Mouse (Mus musculus): ENCODE results near the gene Midn.
A peak's percentile ranks its signal among the peaks of the same experiment; 100 is the strongest.

Gene Midn

GRCm38 (mm10) chr10:80129846-80130245 lies 18.2 kb upstream of the Midn start:
- no peak for DNase-seq (ENCODE audit: low spot score)

GRCm38 (mm10) chr10:80130403-80131031 lies 17.6 kb upstream of the Midn start:
- DNase-seq (ENCODE audit: low spot score): no peak

DNA sequence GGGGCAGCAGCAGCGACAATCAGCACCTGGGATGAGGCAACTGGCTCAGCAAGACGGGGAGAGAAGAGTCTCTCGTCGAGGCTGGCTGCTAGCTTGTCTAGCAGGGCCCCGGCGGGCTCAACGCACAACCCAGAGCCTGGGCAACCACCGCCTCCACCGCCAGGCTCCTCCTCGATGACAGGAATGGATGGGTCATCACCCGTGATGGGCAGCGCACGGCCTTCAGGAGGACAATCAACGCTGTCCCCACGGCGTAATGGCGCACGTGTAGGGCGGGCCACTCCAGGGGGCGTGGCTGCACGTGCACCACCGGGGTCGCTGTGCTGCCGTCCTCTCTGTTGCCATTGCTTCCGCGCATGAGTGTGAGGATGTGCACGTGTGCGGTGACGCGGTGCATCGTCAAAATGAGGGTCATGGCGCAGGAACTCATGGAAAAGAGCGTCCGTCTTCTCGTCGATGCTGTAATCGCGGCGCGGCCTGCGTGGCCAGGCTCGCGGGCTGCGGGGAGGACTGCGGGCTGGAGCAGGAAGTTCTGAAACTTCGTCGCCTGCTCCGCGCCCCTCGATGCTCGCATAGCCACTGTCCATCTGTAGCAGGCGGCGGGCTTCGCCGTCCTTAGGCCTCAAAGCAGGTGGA lies 16.6 kb upstream of the Midn start:
- DNase-seq (ENCODE audit: low spot score): no peak

GRCm38 (mm10) chr10:80131952-80132350 lies 16.1 kb upstream of the Midn start:
- DNase-seq (ENCODE audit: low spot score): no peak

- DNase-seq (ENCODE audit: low spot score): no peak
Measured at GRCm38 (mm10) chr10:80133226-80133849, 14.7 kb upstream of the Midn start.

DNA sequence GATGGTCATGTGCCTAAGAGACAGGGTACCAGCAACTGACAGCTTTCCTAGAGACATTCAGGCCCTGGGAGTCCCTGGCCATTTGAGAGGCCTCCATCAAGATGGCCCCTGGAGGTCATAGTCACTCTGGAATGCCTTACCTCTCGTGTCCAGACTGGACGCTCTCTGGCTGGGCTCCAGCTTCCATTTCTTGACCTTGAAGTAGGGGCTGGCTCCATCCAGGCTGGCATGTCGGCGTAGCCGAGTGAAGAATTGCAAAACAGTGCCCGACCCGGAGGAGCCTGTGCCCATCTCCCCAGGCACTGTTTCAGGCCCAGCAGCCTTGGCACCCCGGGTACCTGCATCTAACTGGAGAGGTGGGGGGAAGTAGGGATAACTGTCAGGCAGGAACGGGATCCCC lies 13.7 kb upstream of the Midn start:
- no peak for DNase-seq (ENCODE audit: low spot score)

- DNase-seq (ENCODE audit: low spot score): no peak
Measured at GRCm38 (mm10) chr10:80135161-80135560, 12.9 kb upstream of the Midn start.

- DNase-seq (ENCODE audit: low spot score): no peak
Measured at GRCm38 (mm10) chr10:80135641-80136040, 12.4 kb upstream of the Midn start.

DNA sequence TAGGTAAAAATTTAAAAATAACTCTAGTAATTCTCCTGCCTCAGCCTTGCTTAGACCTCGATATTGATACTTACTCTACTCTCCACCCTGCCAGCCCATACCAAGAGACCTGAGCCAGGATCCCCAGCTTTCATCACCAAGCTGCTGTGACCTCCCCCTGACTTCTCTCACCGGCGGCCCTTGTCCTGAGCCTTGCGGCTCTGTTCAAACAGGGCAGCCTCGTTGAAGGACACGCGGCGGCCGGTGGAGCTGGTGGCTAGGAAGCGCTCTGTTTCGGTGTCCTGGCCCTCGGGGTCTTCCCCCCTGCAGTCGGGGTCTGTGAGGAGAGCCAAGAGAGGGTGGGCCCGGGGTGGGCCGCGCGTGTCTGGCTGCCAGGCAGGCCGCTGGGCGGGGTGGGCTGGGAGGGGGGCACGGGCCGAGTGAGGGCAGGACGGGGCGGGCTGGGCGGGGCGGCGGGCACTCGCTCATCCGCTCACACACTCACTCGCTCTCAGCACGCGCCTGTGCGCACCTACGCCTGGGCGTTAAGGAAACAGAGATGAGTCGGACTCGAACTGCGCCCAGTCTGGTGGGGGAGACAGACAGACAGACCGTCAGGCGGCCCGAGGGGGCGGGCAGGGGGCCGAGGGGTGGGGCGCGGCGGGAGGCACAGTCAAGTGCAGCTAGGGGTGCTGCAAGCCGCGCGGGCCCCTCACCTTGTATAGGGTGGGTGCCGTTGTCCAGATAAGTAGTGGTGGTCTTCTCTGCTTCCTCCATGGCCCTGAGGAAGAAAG lies 11.7 kb upstream of the Midn start:
- no peak for DNase-seq (ENCODE audit: low spot score)

DNA sequence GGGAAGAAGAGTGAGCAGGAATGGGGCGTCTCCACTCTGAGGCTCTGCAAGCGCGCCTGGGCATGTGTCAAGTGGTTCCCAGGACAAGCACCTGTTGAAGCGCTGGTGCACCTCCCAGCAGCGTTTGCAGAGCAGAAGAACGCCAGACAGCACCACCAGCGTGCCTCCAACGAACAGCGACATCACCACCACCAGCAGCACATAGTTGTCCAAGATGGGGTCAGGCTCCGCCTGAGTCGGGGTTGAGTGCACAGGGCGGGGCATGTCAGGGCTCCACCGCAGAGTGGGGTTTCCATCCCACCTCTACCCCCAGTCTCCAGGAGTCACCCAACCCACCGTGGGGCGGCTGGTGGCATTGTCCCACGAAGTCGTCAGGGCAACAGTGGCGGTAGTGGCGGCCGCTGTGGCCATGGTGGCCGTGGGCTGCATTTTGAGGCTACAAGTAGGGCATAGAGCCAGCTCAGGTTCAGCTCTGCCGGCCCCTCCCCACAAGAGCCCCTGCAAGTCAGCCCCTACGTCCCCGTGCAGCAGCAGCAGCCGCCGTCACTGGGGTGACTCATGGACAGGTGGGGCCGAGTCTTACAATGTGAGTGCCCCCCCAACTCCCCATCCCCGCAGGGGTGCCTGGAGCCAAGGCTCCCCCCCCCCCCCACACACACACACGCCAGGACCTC lies 11.0 kb upstream of the Midn start:
- DNase-seq (ENCODE audit: low spot score): no peak

DNA sequence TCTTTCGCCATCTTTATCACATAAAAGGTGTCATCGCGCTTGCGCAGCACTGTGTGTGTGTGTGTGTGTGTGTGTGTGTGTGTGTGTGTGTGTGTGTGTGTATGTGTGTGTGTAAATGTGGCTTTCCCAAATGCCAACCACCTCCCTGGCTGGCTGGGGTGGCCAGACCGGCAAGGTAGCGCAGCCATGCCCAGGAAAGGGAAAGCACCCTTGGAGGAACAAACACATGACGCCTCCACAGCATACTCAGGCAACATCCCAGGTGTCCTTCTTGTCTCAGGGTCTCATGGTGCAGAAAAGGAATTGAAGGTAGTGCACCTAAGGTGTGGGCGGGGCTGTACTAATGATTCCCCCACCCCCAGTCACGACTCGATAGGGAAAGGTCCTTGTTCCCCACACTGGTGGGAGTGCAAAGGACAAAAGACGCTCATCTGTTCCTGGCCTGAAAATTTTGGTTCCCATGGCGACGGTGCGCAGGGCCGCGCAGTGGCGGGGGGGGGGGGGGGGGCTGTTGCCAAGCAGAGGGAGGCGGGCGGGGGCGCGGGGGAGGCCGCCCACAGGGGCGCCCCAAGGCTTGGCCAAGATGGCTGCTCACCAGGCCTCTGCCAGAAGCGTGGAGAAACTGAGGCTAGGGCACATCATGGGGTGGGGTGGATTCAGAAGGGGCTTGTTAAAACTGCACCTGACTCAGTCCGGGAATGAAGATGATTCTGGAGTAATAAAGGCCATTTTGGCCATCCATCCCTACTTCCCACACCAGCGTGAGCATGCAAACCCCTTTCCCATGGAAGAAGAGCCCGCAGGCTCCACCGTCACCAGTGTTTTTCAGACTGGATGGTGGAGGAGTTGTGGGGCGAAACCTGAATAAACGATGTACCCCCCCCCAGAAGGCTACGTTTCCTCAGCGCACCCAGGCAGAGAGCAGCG lies 10.2 kb upstream of the Midn start:
- no peak for DNase-seq (ENCODE audit: low spot score)

DNA sequence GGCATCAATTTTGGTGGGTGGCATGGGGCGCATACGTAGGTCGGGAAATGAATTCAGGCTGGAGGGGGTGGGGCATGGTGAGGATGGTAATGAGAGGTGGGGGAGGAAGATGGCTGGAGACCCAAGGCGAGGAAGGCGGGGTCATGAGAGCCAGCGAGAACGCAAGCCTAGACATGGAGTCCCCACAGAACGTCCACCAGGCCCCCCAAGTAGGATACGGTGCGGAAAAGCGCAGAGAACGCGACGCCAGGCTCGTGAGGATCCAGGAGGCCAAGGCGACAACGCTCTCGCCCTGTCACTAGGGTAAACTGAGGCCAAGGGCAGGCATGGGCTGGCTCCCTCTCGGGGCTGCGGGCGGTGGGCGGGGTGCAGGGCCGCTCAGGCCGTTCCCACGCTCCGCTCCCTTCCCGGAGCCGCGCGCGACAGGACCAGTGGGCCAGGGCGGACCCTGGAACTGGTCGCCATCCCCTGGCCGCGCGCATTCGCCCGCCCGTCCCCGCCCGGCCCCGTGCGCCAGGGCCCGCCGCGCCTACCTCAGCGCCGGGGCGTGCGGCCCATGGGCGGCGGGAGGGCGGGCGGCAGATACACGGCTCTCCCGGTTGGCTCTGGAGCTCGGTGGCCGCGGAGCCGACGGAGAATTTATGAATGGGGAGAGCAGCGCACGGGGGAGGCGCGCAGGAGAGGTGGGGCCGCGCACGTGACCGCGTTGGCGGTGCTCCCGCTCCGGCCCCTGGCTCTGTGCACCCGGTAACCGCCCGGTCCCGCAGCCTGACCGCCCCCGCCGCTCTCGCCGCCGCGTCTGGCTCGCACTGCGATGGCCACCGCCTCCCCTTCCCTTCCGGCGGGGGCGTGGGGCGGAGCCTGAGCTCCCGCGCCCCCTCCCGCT lies 9.3 kb upstream of the Midn start, which contains the start of gene Atp5d:
Gene Atp5d (plus strand): TSS at position 80 of the 886 bp plus-strand sequence.
- DNase-seq (ENCODE audit: low spot score): peak; percentile 47

- no peak for DNase-seq (ENCODE audit: low spot score)
Measured at GRCm38 (mm10) chr10:80139439-80139775, 8.7 kb upstream of the Midn start.

DNA sequence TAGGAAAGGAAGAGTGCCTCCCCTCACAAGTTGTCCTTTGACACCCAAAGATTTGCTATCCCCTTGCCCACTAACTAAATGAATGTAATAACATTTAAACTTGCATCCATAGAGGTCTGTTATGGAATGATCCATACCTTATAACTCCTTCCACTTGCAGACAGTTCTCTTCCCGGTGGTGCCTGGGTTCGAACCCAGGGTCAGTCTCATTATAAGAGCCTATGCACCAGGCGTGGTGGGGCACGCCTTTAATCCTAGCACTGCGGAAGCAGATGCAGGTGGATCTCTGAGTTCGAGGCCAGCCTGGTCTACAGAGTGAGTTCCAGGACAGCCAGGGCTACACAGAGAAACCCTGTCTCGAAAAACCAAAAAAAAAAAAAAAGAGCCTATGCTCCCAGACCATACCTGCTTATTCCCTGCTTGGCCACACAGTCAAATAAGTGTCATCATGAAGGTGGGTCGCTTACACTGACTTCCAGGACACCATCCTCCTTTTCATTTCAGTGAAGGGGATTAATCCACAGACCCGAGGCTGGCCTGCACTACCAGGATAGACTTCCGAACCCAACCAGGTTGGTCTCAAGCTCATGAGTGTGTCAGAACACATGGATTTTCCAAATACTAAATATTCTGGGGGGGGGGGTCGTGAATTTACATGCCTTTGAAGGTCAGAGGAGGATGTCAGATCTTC lies 8.0 kb upstream of the Midn start:
- DNase-seq (ENCODE audit: low spot score): no peak

DNA sequence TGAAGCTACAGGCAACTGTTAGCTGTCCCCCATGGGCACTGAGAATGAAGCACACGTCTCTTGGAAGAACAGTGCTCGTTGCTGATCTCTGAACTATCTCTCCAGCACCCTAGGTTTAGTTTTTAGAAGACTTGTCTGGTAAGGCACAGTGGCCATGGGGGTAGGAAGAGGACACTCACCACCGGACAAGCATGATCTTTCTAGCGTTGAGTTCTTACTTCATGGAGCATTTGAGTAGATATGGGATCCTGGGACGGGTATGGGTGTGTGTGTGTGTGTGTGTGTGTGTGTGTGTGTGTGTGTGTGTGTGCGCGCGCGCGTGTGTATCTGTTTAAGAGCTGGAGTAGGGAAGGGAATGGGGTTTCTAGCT lies 7.4 kb upstream of the Midn start, which contains the start of gene Cbarp:
Gene Cbarp (minus strand): TSS at position 170 of the 370 bp plus-strand sequence.
- DNase-seq (ENCODE audit: low spot score): no peak

- DNase-seq (ENCODE audit: low spot score): peak; percentile 90
Measured at GRCm38 (mm10) chr10:80141243-80141642, 6.8 kb upstream of the Midn start.

DNA sequence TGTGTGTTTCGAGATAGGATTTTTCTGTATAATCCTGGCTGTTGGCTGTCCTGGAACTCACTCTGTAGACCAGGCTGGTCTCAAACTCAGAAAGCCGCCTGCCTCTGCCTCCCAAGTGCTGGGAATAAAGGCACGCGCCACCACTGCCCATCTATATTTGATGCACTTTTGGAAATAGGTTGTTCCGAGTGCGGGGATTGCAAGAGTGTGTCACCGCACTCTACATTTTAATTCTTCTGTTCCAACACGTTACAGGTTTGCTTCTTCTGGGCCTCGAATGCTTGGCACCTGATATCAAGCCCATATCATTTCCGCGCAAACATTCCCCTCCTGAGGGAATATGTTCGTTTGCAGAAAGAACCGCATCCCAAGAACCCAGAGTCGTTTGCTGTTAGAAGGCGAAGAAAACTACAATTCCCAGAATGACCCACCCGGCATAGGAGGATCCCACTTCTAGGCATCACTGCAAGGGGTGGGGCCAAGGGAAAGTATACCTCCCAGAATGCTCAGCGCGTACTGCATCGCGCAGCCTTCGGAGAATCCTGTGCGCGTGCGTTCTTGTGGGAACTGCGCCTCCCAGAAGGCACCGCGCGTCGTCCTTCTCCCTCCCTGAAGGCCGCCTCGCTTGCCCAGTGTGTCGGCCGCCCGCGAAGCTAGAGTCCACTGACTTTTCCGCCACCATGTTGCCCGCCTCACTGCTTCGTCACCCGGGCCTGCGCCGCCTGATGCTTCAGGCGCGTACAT lies 6.1 kb upstream of the Midn start:
- peak; percentile 91 for DNase-seq (ENCODE audit: low spot score)

DNA sequence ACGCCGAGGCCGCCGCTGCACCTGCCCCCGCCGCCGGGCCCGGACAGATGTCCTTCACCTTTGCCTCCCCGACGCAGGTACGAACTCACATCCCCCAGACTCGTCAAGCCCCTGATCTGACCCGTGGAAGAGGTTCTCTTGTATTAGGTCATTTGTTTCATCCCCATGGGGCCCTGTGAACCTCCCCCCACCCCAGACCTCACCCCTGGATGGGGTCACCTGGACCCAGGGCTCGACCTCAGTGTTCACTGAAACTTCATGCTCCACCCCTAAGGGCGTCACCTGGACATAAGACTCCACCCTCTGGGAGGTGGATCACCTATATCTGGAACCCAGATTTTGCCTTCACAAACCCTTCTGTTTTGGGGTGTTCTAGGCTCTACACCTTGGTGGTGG lies 5.5 kb upstream of the Midn start:
- no peak for DNase-seq (ENCODE audit: low spot score)

DNA sequence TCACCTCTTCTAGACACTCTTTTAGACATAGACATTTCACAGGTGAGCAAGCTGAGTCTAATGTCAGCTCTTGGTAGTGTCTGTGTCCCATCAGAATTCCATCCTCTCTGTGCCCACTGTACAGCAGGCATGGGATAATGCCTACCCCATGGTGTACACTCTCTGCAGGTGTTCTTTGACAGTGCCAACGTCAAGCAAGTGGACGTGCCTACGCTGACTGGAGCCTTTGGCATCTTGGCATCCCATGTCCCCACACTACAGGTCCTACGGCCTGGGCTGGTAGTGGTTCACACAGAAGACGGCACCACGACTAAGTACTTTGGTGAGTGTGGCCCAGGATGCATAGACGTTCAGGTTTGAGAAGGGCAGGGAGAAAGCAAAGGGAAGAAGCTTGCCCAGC lies 4.4 kb upstream of the Midn start:
- no peak for DNase-seq (ENCODE audit: low spot score)
